Mouse (Mus musculus) ZHBTc4 (cell line): ENCODE measurements around the gene Atf6.
A peak's percentile ranks its signal among the peaks of the same experiment; 100 is the strongest.

ENCODE experiments used
- DNase-seq: peaks from one replicate; pipeline ENCODE4 v3.0.0-alpha.2; 2011; ENCODE audit warnings: low read depth, low spot score

Atf6 gene

DNA sequence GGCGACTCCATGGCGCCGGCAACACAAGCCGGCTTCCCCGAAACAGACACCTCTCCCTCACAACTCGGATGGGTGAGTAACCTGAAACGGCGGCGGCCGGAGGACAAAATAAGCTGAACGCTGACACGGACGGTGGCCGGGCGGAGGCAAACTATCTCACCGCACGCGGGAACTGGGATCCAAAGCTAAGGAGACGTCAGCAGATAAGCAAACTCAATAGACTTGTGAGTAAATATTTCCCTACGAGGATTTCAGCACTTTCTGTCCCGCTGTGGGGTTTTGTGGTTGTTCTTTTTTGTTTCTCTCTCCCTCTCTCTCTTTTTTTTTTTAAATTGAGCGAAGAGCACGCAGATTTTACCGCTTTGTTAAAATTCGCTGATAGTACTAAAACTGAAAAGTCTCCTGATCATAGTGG is at the start of gene Atf6:
Gene Atf6 (minus strand): TSS at position 81 of the 415 bp plus-strand sequence.
- peak; percentile 96 for DNase-seq

DNA sequence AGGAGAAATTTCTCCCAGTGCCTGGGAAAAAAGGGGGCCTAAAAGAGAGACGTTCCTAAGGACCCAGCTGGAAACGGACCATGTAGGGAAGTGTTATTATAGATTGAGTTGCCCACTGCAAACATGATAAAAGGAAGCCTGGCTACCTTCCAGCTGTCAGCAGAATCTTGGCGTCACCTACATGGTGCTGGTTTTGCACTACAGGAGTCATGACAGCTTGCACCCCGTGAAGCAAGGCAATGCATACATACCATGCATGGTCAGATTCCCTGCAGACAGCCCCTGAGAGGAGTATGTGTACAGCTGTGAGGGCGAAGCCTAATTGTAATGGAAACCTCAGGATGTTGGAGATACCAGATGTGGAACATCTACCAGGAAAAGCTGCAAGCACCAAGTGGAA is 48.1 kb upstream of the Atf6 start:
- DNase-seq: no peak

DNA sequence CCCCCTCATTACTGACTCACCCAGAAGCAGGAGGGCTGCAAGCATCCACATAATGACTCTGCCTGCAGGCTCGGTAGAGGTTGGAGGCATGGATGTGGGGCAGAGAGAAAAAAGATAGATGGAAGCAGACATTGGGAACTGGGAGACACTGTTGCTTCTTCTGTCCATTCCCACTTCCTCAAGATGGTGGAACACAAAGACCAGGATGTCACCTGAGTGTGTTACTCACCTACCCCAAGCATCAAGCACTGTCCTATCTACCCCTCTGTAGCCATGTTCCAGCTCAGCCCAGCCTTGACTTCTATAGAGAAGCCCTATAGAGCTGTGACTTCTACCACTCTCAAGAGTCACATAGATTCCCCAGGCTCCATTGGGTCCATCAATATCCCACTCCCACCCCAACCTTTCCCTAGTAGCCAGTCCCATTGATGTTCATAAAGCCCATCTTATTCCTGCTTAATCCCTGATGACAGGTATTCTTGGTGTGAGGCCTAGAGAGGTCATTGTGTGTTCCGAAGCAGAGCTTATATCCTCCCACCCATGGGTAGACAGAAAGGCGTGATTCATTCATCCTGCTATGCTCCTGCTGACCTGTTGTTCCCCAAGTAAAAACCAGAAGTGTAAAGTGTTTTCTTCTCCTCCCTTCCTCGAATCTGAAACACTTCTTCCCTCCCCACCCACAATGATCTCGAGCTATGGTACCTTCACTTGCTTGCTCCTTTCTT is 45.5 kb upstream of the Atf6 start, which contains the start of gene Fcrlb:
Gene Fcrlb (minus strand): TSS at position 51 of the 725 bp plus-strand sequence.
- no peak for DNase-seq

DNA sequence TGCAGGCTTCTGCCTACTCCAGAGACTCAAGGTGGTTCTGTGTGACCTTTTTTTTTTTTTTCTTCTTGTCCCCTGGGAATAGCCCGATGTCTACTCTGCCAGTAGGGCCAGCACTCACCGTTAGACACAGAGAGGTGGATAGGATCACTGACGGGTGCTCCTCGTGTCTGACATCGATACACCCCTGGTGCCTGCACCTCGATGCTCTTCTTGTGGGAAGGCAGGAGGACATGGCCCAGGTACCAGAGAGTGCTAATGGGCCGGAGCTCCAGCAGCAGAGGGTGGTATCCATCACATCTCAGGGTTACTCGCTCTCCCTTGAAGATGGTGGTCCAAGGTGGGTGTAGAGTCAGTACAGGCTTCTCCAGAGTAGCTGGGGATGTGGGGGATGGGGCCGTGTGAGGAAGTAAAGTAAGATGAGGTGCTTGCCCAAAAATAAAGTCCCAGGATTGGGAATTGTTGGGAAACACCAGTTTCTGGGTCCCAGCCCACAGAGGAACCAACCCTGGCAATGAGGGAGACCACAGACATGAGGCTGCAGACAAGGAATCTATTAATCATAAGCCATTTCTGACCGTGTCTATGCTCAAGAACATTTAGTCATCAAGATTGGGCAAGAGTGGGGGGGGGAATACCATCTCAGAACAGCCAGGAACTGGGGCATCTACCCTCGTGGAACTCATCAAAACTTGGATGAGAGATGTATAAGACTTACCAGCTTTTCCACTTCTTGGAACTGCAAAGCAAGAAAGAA is 44.5 kb upstream of the Atf6 start:
- DNase-seq: no peak

DNA sequence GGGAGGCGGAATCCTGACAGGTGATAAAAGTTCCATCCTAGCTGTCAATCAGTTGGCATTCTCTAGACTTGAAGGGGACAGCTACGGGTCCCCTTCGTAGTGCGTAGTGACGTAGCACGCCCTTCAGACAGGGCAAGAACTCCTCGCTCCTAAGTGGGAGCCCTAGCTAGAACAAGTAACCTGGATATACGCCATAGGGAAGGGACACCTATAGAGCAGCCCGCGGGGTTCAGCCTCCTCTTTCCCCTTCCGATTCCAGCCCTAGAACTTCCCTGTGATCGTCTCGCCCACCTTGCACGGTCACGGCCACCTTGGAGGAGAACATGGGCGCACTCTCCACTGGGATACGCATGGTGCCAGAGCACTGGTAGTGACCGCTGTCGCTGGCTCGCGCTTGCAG is 40.8 kb upstream of the Atf6 start:
- no peak for DNase-seq

DNA sequence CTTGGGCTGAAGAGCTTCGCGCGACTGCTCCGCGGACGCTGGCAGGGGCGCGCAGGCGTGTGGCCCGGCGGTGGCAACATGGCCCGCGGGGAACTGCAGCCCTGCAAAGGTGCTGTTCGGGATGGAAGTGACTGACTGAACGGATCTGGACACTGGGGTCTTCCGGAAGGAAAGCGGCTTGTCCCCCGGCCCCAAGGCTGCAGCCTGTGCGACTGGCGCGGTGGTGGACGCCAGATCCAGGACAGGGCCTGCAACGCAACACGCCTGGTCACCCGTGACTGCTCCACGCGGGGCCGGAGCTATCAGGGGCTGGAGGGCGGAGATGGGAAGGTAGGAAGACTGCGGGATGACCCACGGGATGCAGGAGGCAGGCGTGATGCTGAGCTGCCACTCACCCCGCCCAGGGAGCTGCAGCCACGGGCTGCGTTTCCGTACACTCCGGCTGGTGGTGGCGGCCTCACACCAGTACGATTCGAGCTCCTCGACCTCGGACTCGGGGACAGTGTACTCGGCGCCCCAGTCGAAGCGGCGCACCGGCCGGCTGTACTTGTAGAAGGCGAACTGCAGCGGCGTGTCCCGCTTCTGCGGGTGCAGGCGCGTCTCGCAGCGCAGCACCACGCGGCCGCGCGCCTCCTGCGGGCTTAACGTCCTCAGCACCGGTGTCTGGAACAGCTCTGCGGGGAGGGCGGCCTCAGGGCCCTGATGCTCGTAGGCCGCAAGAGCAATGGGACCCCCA is 40.1 kb upstream of the Atf6 start:
- peak; percentile 75 for DNase-seq

DNA sequence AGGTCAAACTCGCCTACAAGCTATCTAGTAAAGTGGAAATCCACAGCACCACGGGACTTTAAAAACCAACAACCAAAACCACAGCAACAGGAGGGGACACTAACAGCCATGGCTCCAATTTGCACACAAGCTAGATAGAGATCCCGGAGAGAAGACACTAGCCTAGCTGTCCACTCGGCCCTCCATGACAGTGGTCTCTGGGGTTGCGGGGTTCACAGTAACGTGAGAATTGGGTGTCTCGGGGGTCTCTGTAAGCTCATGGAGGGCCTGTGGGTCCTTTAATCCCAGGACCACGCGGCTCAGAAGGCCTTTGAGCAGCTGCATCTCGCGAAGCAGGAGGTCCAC is 39.5 kb upstream of the Atf6 start:
- no peak for DNase-seq

DNA sequence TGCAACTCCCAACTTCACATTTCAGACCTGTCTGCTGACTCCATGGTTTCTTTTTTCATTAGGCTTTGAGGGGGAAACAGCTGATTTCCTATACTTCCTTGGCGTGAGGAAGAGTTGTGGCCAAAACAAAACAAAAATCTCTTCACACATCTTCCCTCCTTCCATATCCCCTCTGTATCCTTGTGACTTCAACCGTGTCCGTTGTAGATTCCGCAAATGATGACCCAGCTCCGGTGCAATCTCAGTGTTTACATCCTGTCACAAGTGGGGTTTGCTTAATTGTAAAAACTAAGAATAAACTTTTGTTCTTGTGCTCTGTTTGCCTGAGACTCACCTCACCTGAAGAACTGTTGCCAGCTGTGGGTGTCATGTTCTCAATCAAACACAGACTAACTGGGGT is 35.9 kb upstream of the Atf6 start:
- DNase-seq: no peak

DNA sequence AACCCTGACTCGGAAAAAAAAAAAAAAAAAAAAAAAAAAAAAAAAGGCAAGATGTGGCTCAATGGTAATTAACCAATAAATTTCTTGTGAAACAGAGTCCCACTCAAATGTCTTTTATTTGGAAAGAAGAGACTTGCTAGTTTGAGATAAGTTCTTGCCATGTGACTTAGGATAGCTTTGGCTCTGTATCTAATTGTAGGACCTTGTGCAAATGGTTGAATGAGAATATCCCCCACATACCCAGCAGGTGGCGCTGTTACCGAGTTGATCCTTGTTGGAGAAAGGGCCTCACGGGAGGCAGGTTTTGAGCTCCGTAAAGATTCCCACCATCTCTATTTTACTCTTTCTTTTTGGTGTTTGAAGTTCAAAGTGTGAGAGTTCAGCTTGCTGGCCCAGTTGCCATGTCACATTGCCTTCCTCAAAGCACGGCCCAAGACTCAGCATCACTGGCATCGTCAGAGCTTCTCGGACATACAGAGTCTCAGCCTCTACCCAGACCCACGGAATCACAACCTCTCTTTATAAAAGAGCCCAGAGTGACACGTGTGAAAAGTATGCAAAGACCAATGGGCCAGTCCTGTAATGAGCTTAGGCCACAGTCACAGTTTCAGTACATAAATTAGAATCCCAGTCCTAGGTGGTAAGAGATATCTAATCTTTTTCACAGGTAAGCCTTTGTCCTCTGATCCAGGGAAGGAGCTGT is 34.1 kb upstream of the Atf6 start:
- peak; percentile 92 for DNase-seq

DNA sequence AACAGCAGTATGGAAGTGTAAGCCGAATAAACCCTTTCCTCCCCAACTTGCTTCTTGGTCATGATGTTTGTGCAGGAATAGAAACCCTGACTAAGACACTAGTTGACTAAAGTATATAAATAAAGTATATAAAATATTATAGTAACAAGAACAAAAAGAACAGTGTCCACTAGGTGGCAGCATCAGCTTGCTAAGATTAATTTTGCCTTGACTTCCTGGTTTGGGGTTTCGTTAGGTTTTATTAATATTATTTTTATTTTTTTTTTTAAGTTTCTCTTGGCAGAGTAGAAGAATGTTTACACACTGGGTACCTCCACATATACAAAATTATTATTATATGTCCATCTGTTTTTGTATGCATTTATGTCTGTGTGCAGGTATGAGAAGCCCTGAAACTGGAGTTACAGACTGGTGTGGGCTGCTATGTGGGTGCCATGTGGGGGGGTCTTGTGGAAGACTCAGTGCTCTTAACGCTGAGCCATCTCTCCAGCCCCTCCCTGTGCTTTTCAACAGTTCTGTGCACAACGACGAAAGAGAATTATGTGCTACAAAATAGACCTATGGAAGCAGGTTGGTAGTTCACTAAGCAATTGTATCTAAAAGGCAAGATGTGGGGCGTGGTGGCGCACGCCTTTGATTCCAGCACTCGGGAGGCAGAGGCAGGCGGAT is 33.4 kb upstream of the Atf6 start:
- peak; percentile 61 for DNase-seq

DNA sequence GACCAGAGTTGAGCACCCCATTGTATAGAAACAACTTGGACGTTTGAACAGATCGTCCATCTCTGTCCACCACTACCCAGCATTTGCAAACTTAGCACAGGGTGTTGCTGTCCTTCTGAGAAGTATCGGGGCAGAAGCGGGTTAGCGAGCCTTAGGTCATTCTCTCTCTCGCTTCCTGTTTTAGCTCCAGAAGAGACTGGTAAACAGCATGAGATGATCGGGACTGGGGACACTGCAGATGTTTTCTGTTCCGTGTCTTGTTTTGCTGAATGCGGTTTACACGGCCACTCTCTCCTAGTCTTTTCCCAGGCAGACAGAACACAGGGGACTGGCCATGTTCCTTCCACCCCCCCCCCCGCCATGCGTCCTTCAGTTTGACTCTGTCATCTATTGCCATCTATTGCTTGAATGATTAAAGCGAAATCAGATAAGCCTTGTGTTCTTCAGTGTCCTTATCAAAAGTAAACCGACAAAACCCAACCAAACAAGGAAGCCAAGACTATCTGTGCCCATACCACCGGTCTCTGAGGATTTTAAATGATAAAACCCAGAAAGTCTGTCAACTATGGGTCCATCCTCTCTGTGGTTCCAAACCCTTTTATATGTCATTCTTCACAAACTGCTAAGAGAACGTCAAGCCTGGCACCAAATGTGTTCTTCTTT is 31.0 kb upstream of the Atf6 start:
- no peak for DNase-seq

DNA sequence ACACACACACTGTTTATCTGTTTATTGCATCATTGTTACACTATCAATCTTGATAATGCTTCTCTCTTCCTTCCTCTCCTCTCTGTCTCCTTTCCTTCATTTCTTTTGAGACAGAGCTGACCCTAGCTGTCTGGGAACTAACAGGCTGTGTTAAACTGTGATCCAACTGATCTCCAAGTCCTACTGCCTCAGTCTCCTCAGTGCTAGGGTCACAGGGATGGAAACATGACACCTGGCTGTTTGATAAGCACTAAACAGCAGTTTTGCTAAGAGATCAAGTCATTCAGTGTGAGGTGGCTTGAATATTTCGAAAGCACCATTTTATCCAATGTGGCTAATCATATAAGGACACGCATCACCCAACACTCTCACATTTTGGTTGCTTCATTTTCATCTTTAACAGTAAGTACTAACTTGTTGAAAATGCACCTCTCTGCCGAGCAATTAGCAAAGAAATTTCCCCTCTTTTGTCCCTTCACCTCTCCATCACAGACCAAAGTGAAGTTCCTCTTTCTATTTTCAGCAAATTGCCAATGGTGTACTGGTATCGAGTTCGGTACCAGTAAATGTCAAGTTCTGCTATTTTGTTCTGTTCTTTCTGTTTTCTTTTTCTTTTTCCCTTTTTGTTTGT is 29.2 kb upstream of the Atf6 start:
- DNase-seq: no peak

DNA sequence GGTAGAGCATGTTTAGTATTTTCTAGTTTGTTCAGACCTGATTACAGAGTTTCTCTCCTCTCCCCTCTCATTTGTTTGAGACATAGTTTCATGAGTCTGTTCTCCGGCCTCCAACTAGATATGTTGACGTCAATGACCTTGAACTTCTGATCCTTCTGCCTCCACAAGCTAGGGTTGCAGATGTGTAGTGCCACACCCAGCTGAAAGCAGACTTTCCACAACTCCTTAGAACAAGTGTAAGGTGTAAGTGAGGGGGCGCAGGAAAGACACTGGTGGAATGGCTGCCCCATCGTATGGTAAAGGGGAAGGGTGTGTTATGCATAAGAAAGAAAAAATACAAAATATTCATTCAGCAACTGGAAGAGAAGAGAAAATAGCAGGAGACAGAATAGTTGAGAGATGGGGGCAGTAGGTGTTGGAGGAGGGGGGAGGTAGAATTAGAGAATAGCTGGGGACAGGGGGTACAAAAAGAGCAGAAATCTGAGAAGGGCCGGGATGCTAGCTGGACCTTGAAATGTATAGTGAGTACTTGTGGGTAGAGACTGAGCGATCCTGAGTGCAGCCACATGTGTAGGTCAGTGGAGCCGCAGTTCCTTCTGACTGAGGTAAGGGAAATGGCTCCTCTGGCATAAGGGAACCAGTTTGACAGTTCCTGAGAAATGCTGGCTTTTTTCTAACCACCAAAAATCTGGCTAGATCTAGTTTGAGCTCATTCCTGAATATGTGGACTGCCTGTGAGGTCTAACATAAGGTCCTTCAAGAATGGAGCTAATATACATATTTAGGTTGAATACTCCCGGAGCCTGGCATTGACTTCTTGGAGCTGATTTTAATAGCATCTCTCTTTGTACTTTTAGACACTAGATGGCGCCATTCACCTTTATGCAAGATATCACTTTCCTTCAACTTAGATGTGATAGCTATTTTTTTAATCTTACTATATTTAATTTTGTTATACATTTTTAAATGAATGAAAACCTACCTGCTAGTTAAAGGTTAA is 27.3 kb upstream of the Atf6 start:
- peak; percentile 78 for DNase-seq

DNA sequence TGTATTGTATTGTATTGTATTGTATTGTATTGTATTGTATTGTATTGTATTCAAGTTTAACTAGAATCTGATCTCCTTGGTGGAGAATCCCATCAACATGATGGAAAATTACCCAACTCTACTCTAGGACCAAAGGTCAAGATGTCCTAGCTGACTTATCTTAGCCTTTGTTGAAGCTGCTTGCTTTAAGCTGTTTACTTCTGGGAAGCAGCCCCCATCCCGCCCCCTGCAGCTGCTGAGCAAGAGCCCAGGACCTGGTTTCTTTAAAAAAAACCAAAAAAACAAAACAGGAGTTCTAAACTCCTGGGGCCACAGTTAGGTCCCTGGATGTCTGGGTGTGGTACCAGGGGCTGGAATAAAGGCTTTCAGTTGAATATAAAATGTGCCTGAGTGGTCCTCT is 24.7 kb upstream of the Atf6 start:
- no peak for DNase-seq

DNA sequence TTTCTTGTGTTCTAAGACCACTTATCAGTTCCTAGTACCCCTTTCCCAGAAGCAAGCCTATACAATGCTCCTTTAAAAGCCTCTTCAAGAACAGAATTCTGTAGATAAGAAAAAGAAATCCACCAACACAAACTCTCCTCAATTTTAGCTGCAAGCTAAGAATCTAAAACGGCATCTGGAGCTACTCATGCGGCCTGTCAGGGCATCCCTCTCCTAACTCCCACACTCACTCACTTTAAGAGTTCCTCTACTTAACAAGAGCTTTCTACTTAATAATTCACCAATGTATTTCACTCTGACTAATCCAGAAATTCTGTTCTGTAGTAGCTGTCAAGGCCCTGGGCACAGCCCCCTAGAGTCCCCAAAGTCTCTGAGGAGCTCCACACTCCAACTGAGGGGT is 24.1 kb upstream of the Atf6 start:
- no peak for DNase-seq

DNA sequence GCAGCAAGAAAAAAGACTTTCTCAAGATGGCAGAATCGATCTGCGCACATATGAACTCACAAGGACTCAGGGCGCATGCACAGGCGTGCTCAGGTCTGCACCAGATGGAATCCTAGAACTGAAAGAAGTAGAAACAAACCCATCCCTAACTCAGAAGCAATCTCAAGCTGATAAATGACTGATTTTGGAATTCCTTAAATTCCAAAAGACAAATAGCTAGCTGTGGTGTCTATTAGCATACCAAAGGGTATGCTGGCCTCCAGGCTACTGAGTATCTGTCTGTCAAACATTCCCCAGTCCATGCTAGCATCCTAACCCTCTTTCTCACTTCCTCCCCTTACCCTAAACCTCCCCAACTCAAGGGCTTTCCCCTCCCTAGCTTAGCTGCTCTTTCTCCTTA is 21.7 kb upstream of the Atf6 start:
- DNase-seq: peak; percentile 93

DNA sequence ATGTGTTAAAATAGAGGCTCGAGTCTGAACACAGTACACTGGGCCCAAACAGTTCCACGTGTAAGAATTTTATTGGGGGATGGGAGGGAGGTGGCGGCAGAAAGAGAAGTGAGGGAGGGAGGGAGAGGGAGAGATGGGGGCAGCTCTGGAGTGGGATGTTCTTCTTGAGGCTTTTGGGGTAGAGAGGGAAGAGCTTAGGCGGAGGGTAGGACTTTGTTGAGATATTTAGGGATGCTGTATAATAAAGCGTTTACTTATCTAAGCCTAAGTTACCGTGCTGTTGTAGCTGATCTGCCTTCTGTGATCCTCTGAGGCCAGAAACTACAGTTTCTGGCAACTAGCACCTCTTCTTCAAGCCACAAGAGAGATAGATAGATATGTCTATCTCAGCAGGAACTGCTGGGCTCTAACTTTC is 18.5 kb upstream of the Atf6 start:
- DNase-seq: no peak

DNA sequence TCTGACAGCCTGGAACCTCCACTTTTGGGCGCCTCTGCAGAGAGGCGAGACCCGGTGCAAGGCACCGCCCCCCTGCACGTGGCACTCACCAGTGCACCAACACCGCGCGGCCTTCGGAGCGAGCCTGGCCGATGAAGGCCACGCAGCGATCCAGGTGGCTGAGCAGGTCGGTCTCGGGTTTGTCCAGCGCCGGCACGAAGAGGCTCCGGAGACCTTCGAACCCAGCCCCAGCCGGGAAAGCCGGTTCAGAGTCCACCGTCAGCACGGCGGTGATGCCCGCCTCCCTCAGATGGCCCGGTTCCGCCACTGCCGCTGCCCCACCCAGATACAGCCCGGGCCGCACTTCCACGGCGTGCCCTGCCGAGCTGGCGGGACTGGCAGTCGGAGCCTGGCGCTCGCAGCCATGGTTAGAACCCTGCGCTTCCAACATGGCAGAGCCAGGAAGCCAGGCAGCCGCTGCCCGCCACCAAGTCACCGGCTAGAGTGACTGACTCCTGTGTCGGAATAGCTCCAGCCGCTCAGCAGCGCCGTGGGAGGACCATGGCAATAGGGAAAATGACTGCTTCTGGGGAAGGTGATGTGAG is 17.5 kb upstream of the Atf6 start, which contains the start of the genes Gm26620 and Dusp12:
Gene Gm26620 (plus strand): TSS at position 88 of the 584 bp plus-strand sequence.
Gene Dusp12 (minus strand): TSS at position 563 of the 584 bp plus-strand sequence.
- DNase-seq: peak; percentile 94

DNA sequence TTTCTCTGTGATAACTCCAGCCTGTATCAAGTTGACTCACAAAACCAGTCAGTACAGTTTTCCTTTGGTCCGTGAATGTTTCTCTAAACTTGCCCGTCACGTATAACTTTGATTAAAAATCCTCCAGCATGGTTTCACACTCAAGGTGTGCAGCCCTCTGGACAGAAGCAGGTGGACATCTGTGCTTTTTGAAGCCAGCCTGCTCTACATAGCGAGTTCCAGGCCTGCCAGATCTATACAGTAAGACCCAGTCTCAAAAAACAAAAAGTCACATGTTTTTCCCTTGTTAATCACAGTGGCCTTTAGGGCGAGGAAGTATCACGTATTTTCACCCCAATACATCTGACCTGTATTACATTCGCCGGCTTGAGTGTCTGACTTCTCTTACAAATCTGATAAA is 16.8 kb upstream of the Atf6 start:
- no peak for DNase-seq
